Mouse (Mus musculus): ENCODE measurements around the gene Cdk15.

DNA sequence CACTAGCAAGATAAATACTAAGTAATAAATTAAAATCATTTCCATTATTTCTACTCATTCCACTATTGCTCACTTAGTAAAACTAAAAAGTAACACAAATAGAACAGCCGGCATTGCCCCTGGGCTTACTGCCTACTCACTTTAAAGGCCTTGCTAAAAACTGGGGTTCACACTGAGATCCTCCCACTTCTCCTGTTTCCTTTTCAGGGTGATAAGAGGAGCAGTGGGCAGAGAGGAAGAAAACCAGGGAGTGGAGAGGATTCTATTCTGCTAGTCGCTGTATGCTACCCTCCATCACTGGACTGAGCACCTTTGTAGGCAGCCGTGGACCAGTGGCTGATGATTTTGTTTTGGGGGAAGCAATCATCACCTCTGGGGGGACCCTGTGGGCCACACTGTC lies 40.5 kb downstream of the Cdk15 start:
- TF ChIP-seq CTCF (IDR thresholded peaks at IDR 0.05; ENCODE audit: low read depth): no peak
- TF ChIP-seq EP300 (optimal IDR thresholded peaks at IDR 0.05): no peak

All from stomach, postnatal 0 days (tissue).